ENCODE assay signal across 8 mouse cellular contexts in genomic region chr9:42054339-42055272, GRCm38 (mm10).
A peak's percentile ranks its signal among the peaks of the same experiment; 100 is the strongest.
DNase-seq lines count a peak whose midpoint lies in the region; ATAC-seq lines count a peak whose summit lies in the region.

No protein-coding gene starts in this region.

- H3K36me3 ChIP-seq in heart, embryonic 11.5 days (ENCODE audit: control insufficient read depth, insufficient read depth, low read length) = no peaks in the 10 kb centered on the region
- no peaks in the 10 kb centered on the region for H3K36me3 ChIP-seq in forebrain, embryonic 15.5 days
- H3K36me3 ChIP-seq in kidney, embryonic 14.5 days (ENCODE audit: control insufficient read depth, insufficient read depth, low read length) = no peaks in the 10 kb centered on the region

- H3K9ac ChIP-seq in heart, embryonic 11.5 days (ENCODE audit: low read depth, low read length) = no peak overlapping the region
- H3K9ac ChIP-seq in forebrain, embryonic 15.5 days (replicated peaks) = no peak overlapping the region
- no peak overlapping the region for H3K9ac ChIP-seq in kidney, embryonic 14.5 days (ENCODE audit: low read depth, low read length)

- intact Hi-C loops in left cerebral cortex, postnatal 25 days (cut with DNase I) = loop anchor here (1.0 to 2.0 kb wide), 5 partner anchors 29 to 186 kb away; no protein-coding TSS in a partner anchor

- 76% methylated on average over 20 of the region's 20 CpGs for WGBS in heart, embryonic 11.5 days (ENCODE audit: insufficient replicate concordance)
- WGBS in forebrain, embryonic 15.5 days = 53% methylated on average over 20 of the region's 20 CpGs
- WGBS in kidney, embryonic 14.5 days = 65% methylated on average over 20 of the region's 20 CpGs

- no peak for DNase-seq in heart, adult 8-10 months (ENCODE audit: low spot score)
- peak; percentile 79 to 94 for DNase-seq in left cerebral cortex, postnatal 25 days (ENCODE audit: low spot score in 2 of 2)
- peak; percentile 66 for DNase-seq in right cerebral cortex, postnatal 14 days
- no peak for DNase-seq in thymus, adult 18-20 months

- no peak overlapping the region for H3K4me3 ChIP-seq in heart, embryonic 11.5 days (ENCODE audit: low read depth, low read length)
- H3K4me3 ChIP-seq in forebrain, embryonic 15.5 days = no peak overlapping the region
- H3K4me3 ChIP-seq in kidney, embryonic 14.5 days (ENCODE audit: low read length) = no peak overlapping the region

- H3K4me2 ChIP-seq in heart, embryonic 11.5 days = no peak overlapping the region
- H3K4me2 ChIP-seq in forebrain, embryonic 15.5 days (replicated peaks) = 0 out of 2 replicates have a peak overlapping the region, but pooled peaks have one; percentile 9
- no peak overlapping the region for H3K4me2 ChIP-seq in kidney, embryonic 14.5 days (replicated peaks; ENCODE audit: low read depth, low read length)

- peaks cover 11% of the 10 kb centered on the region; the same call in 1 of the 2 replicates for H3K4me1 ChIP-seq in heart, embryonic 11.5 days (ENCODE audit: control insufficient read depth, insufficient read depth, low read length)
- peaks cover 36% of the 10 kb centered on the region for H3K4me1 ChIP-seq in forebrain, embryonic 15.5 days
- peaks cover 13% of the 10 kb centered on the region; the same call in 1 of the 2 replicates for H3K4me1 ChIP-seq in kidney, embryonic 14.5 days (ENCODE audit: control insufficient read depth, insufficient read depth, low read length)

- H3K27ac ChIP-seq in heart, embryonic 11.5 days (ENCODE audit: low read depth, low read length) = no peak overlapping the region
- H3K27ac ChIP-seq in forebrain, embryonic 15.5 days (replicated peaks) = peak overlapping the region; percentile 90
- H3K27ac ChIP-seq in kidney, embryonic 14.5 days (ENCODE audit: low read depth, low read length) = peak overlapping the region; percentile 17; the same call in 1 of the 2 replicates

- H3K9me3 ChIP-seq in heart, embryonic 11.5 days (replicated peaks; ENCODE audit: control insufficient read depth, low read length) = no peaks in the 10 kb centered on the region
- H3K9me3 ChIP-seq in forebrain, embryonic 15.5 days = no peaks in the 10 kb centered on the region
- H3K9me3 ChIP-seq in kidney, embryonic 14.5 days (ENCODE audit: control insufficient read depth, low read length) = no peaks in the 10 kb centered on the region

- peak; percentile 46; the same call in 1 of the 2 replicates for ATAC-seq in heart, embryonic 11.5 days (replicated peaks; ENCODE audit: insufficient number of reproducible peaks, low FRiP score, low TSS enrichment)
- ATAC-seq in forebrain, embryonic 15.5 days (replicated peaks) = peak; percentile 93
- ATAC-seq in kidney, embryonic 14.5 days (ENCODE audit: low FRiP score, low TSS enrichment) = peak; percentile 76
- no peak for ATAC-seq in monocyte, adult 5-6 weeks (replicated peaks; ENCODE audit: insufficient number of reproducible peaks, low FRiP score, low TSS enrichment, poor library complexity, severe bottlenecking)

- H3K27me3 ChIP-seq in heart, embryonic 11.5 days (ENCODE audit: control insufficient read depth, insufficient read depth, low read length) = no peaks in the 10 kb centered on the region
- H3K27me3 ChIP-seq in forebrain, embryonic 15.5 days = no peaks in the 10 kb centered on the region
- no peaks in the 10 kb centered on the region for H3K27me3 ChIP-seq in kidney, embryonic 14.5 days (ENCODE audit: control insufficient read depth, insufficient read depth, low read length)

Comparison
In these comparisons a context has a peak if more than half of its experiments do, and no peak if none do; other contexts are left out.
1. DNase-seq: peak in left cerebral cortex, postnatal 25 days (2 of 2) and right cerebral cortex, postnatal 14 days (single experiment); none in heart, adult 8-10 months (single experiment) and thymus, adult 18-20 months (0 of 2).